Mouse (Mus musculus) layer of hippocampus, adult 8-10 months (tissue): Measurements from ENCODE around the gene Kif1c. TPM values are rescaled to one million over a fixed set of nuclear protein-coding genes. Genes with fewer than 3 reads are reported as not detected.

Source experiments
- DNase-seq, 2 experiments: peaks; one replicate each; pipeline ENCODE4 v3.0.0; 2022; ENCODE audit warnings: low spot score in 2 of 2
- total RNA-seq, 4 experiments: library from RNA; stranded (reverse); gene quantifications; 2 replicates each; pipeline ENCODE4 v1.2.4; 2022

The Kif1c gene
- total RNA-seq, 4 experiments from 2014 or later, result 71.2 to 92.9 (median 83.9) TPM

DNA sequence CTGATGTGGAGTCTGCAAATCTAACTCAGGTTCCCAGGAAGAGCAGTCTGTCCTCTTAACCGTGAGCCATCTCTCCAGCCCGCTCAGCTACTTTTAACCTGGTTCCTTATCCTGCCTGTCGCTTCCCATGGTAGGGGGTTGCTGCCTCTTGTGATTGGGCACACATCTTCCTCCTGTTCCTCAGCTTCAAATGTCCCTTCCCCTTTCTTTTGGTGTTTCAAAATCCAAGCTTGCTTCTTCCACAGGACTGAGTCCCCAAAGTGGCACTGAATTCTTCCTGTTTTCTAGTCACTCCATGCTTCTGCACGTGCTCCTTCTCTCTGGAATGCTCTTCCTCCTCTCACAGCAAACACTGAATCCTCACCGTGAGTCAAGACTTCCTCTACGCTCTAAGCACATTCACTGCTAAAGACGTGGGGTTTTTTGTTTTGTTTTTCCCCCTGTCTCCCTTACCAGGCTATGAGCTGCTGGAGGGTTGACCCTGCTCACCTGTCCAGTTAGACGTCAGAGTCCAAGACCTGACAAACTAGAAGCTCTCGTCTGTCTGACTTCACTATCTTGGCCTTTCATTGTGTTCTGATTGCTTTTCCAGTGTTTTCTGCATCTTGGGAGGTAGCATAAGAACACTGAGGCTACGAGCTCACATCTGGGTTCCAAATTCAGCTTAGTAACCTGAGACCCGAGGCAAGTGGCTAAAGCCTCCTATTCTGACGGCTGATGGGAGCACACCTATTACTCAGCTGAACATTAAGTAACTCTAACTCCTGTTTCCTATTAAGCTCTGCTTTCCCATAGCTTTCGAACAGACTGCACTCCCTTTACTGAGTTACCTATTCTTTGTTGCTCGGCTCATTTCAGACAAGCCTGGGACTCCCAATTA, 32.8 kb upstream of the Kif1c start:
- DNase-seq, result no peak

DNA sequence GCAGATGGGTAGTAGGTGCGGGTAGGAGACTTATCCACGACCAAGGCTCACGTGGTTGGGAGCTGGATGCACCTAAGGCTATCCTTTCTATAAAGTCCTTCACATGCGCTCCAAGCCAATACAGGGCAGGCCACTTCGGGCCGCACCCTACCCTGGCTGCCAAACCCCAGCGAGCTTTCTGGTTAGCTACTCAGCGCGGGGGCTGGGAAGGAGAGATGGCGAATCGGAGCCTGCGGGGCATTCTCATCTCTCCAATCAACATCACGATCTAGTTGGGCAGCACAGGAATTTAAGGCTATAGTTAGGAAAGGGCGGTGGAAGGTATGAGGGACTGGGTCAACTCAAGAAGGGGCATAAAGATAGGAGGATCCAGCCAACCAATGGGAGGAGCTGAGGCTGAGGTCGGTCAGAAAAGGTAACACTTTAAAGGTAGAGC, 32.0 kb upstream of the Kif1c start:
- DNase-seq, result no peak

DNA sequence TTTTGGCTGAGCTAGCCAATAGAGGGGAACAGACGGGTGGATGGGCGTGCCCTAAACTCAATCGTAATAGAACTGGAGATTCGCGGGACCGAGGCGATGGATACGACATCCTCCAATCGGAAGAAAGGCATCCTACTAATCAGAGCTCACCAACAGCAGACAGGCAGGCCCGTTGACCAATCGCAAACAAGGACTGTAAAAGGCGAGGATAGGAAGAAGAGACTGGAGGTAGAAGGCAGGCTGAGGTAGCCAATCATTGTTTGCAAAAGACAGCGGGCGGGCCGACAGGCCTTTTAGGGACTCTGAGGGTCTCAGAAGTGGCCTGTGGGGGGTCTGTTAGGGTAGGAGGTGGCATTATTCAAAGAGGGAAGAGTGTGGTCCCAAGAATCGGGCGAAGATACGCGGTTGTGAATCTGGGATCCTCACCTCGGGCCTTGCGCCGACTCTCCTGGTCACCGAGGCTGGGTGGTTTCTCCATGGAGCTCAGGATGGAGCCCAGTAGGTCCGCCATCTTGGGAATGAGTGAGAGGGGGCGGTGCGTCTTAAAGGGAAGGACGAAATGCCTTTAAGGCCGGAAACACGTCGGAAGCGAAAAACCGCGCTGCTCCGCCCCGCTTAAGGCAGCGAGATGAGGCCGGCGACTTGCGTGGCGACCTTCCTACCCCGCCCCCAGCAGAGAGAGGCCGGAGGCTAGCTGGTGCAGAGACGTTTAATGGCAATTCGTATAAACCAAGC, 31.4 kb upstream of the Kif1c start, which contains the start of gene Spag7:
Gene Spag7, minus strand, starts transcription at position 646 of the 735 bp plus-strand sequence.
- DNase-seq, result peak; percentile 99

DNA sequence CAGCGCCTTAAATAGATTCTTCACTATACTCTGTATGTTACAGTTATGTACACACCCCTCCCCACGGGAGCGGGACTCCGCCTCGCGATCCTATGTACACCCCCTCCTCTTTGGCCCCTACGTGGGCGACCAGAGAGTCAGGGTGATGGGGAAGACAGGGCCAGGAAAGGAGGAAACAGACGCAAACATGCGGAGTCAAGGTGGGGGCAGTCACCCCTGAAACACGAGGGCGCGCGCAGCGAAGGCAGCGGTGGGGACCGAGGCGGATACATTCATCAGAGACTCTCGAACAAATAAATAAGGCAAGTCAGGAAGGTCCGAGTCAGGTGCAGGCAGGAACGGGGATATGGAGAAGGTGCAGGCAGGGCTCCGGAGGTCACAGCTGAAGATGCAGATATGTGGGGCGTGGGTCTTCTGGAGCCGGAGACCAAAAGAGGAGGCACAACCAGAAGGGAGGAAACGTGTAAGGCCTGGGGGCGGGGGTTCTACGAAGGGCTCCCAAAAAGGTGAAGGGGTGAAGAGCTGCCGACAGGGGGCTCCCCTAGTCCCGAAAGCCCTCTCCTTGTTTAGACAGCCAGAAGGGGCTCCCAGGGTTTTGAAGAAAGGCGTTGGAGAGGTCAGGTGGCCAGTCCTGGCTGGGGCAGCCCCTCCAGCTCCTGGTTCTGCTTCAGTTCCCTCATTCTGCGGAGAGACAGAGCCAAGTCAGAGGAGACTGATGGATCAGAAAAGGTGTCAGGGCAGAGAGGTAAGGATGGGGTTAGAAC, 30.6 kb upstream of the Kif1c start:
- DNase-seq, result peak in 1 of 2 experiments; percentile 62

DNA sequence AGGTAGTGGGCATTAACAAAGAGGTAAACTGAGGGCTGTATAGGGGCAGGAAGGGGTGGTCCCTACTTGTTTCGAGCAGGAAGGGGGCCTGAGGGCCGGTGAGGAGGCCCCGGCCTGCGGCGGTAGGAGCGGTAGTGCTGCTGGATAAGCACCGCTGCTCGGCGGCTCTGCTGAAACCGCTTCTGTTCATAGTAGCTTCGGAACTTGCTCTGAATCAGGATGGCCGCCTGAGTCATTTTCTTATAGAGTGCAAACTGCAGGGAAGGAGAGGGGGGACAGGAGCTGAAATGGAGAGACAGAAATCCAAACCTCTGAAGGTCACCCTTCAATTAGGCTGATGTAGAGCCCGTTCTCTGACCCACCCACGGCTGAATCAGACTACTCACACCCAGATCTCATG, 29.9 kb upstream of the Kif1c start:
- DNase-seq, result peak in 1 of 2 experiments; percentile 38

DNA sequence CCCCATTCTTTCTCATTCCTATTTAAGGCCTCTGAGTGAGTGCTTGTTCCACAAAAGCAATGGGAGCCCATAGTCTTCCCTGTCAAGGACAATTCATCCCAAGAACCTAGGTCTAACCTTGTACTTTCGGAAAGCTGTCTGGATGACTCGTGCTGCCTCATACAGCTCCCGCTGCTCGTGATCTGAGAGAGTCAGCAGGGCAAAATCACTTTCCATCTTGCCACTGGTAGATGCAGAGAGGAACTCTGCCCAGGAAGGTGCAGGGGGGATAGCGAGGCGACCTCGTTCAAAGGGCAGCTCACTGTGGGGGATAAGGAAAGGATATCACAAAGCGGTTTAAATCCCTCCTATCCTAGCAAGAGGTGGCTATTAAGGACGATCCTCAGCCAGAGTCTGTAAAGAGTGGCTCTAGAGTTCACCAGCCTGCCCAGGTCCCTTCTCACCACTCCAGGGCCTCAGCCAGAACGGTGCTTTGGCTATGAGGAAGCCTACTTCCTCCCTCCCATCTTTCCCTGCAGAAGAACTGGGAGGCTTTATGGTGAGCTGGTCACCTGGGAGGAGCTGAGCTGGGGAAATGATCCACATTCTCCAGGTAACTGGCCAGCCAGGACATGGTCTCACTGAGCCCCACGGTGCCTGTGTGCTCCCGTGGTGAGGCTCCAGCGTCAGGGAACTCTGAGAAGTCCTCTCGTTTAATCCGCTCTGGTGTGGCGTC, 28.9 kb upstream of the Kif1c start:
- no peak for DNase-seq

DNA sequence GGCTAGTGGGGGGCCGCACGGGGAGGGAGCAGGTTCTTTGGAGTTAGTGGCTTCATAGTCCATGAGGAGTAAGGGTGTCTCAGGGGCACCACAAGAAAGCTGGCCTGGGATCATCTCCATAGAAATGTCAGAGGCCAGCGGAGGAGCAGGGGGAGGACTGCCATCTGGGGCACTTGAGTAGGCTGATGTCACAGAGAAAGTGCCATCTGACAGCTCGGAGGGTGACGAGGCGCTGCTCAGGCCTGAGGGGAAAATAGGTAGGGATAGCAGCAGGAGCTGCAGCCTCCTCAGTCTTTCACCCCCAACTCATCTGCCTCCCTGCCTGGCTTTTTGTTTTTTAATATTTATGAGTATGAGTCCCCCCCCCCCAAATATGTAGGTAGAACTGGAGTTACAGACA, 26.3 kb upstream of the Kif1c start:
- no peak for DNase-seq

DNA sequence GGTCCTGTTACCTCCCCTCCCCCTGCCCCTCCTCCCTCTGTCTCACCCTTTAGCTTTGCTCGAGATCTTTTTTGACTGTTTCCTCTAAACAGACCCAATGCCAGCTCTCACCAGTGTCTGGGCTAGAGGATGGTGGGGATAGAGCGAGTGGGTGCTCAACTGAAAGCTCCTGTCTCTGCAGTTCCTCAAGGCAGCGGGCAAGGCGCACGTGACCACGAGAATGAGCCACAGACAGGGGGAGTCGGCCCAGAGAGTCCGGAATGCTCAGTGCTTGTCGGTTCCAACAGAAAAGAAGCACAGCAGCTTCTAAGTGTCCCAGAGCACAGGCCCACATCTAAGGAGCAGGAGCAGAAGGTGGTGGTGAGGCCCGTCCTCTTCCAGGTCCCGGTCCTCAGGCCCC, 25.8 kb upstream of the Kif1c start:
- no peak for DNase-seq

DNA sequence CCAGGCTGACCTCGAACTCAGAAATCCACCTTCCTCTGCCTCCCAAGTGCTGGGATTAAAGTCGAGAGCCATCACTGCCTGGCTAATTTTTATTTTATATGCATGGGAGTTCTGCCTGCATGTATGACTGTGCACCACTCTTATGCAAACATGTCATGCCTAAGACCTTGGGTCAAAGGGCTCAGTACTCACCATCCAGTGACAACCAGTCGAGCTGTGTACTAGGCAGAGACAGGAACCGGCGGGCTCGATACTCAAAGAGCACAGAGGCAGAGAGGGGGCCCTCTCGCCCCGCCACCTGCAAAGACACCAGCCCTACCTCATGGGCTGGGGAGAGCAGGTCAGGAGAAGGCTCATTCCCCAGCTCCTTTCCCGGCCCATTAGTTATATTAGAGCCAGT, 22.3 kb upstream of the Kif1c start:
- DNase-seq, result no peak

DNA sequence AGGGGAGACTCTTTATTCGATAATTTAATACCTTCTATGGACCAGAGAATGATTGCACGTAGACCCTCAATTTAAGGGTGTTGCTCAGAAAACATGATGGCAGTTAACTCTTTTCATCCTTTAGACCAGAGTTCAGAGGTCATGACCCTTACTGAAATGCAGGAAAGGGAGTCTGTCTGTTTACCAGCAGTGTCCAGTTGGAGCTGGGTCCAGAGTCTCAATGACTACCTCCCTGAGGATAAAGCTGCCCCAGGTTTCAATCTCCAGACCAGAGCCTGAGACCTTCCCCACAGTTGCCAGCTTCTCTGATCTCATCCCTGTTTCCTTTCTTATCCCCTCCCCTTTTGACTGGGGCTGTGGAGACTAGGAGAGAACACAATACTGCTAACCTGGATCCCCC, 21.8 kb upstream of the Kif1c start:
- no peak for DNase-seq

DNA sequence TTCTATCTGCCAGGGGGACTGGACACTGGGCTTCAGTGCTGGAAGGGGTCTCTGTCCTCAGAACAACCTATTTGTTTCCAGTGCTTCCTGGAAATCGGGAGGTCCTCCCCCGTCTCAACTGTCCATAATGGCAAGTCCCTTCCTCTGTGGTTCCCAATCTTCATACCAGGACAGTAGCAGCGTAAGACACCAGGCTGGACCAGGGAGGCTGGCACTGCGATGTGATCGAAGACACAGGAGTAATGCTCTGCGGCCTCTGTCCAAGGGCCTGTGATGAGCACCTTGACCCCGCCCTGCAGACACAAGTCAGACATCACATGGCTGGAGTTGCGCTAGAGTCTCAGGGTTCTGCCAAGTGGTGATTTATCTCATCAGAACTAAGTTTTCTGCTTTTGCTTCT, 21.0 kb upstream of the Kif1c start:
- DNase-seq, result no peak

DNA sequence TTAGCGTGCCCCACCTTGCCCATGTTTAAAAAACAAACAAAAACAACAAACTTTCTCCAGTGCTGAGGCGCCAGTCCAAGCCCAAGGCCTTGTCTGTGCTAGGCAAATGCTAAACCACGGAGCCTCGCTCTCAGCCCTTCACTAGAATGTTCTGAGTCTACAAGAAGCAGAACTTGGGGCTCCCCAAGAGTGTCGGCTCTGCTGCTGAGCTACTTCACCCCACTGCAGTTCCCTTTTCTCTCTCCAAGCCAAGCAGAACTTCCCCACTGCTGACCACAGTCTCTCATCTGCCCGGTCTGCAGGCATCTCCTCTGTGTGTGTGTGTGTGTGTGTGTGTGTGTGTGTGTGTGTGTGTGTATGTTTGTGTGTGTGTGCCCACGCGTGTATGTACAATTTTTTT, 20.5 kb upstream of the Kif1c start:
- DNase-seq, result no peak

DNA sequence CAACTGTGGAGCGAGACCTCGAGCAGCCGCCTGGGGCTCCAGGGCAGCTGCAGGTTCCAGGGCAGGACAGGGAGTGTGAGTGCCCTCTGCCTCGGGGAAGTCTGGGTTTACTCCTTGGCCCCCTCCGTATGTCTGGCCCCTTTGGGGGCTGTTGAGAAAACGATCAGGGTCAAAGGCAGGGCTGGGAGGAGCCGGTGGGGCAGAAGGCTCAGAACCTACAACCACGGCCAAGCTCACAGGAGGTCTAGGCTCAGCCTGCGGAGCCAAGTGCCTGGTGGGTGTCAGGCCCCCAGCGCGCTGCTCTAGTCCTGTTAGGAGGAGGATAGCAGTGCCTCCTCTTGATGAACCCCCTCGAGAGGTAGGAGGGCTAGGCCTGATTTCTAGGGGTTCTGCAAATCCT, 19.2 kb upstream of the Kif1c start:
- no peak for DNase-seq

DNA sequence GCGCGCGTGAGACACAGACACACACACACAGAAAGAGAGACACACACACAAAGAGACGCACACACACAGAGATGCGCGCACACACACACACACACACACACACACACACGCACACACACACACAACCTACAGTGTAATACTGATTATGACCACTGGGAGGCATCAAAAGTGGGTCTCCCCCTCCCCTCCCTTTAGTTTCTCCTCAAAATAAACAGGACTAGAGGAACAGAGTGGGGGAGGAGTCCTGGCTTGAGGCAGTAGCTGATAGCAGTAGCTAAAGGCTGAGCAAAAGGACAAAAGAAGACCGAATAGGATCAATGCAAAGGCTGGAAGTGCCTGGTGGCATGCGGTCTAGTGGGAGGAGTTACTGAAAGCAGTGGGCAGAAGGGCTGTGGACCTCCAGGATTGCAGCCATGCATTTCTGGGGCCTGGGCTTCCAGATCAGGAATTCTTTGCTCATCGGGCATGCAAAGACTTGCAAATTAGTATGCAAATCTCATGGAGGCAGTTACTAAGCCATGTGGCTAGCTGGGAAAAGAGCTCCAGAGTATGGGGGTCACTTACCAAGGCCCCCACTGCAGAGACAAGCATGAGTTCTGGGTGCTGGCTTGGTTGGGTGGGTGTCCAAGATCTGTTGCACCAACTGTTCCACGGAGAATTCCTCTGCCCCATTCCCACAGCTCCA, 18.3 kb upstream of the Kif1c start:
- peak in 1 of 2 experiments; percentile 42 for DNase-seq

DNA sequence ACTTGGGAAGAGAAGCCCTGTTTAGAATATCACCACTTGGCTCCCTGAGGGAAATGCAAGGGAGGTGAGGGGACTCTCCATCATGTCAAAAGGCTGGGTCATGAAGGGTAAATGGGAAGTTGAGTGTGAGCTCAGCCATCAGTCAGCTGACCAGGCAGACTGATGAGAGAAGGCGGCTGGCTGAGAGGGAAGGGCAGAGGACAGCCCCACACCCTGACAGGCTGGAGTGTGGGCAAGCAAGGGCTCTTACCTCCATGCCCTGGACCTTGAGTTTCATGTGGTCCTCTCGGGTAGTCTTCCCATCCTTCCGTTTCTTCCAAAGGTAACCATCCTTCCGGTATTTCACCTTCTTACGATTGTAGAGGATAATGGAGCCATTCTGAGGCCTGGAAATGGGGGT, 16.7 kb upstream of the Kif1c start:
- DNase-seq, result no peak

DNA sequence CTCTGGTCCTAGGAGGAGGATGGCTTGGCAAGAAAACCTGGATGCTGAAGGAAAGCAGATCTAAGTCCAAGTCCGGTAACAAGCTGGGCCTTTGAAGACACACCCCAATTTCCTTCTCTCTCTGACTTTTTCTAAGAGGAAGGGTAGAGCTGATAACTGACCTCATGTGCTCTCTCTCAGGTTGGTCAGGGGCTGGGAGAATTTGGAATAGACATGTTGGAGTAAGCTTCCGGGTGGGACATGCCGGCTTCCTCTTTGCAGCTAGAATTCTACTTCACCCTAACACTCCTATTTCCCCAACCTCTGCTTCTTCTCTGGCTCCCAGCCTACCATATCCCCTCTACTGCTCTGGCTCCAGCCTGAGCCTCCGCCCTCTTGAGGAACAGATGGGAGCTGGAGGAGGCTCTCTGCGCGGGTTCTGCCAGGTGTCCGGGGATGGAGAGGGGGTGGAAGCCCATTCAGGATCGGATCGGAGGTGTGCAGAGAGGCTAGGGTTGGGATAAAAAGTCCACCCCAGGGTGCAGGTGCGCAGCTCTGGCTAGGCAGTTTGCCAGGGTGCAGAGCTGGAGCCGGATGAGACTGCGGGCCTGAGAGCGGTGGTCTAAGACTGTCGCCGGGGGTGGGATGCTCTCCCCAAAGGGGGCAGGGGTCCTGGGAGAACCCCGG, 13.3 kb upstream of the Kif1c start:
- DNase-seq, result peak; percentile 65 to 71

DNA sequence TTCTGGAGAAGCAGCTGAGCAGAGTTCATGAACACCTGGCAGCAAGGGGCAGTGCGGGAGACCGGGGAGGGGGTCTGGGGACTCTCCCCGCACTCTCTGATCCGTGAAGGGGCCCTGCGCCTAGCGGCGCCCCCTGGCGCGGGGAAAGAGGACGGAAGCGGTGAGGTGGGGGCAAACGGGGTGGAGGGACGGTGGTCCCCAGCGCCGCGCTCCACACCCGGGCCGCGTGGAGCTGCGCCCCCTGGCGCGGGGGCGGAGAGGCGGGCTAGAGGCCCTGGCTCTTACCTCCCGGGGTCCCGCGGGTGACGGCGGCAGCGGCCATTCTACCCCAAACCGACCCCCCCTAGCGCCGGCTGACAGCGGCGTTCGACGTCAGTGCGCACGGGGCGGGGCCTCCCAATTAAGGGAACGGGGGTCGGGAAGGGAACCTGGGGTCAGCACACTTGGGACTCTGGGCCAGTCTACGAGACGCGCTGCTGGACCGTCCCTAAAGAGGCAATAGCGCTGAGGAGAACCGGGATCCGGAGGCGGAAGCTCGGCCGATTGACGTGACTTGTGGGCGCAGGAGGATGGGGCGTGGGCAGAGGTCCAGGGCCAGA, 12.6 kb upstream of the Kif1c start, which contains the start of gene Camta2:
Gene Camta2, minus strand, starts transcription at position 505 of the 599 bp plus-strand sequence.
- peak; percentile 69 to 83 for DNase-seq

DNA sequence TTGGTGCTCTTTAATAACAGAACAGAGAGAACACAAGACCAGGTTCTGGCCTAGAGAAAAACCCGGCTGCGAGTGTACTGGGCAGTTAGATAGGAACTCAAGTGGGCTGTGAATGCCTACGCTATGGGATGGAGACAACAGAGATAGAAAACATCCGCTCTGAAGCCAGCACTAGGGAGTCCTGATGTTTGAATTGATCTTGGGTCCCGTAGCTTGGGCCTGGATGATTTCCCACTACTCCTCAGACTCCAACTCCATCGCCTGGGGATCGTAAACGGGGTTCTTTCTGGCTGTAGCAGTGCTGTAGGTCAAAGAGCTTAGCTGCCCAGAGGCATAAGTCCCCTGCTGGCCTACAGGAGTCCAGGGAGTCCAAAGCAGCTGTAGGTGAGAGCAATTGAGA, 12.0 kb upstream of the Kif1c start:
- no peak for DNase-seq

DNA sequence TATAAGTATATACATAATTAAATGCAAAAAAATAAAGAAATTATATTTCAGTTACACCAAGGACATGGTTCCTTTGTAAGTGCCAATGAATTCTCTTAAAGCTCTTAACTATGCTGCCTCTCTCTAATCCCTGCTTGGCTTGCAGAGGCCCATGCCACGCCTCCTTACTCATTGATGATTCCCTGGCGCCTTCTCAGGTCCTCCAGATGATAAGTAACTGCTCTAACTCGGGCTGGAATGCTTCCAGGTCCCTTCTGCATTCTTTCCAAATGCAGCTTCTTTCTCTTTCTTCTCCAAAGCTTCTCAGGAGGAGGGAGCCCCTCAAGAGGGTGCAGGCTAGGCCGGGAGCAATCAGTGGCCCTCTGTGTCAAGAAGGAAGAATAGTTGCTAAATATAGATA, 10.8 kb upstream of the Kif1c start:
- no peak for DNase-seq

DNA sequence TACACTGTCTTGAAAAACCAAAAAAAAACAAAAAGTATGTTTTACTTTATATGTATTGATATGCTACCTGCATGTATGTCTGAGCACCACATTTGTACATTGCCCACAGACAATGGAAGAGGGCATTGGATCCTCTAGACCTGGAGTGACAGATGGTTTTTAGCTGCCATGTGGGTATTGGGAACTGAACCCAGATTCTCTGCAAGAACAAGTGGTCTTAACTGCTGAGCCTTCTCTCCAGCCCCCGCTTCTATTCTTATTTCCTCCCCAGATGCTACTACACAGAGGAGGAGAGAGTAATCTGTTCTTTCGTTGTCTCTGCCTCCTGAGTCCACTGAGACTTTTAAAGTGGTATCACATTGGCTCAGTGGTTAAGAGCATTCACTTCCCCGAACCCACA, 6.8 kb upstream of the Kif1c start:
- DNase-seq, result no peak
